Mouse (Mus musculus): Measurements from ENCODE around the gene Psd.

GRCm38 (mm10) chr19:46333906-46334305 is 7.0 kb upstream of the Psd start:
- TF ChIP-seq POLR2A (IDR thresholded peaks at IDR 0.05; ENCODE audit: low read depth, low read length) (no peak), CTCF (conservative IDR thresholded peaks at IDR 0.05; ENCODE audit: insufficient read depth, insufficient read length, low read depth, low read length) (no peak)

Data from kidney, adult 2 months (tissue).